ENCODE assay signal across 8 mouse cellular contexts in the genomic region with DNA sequence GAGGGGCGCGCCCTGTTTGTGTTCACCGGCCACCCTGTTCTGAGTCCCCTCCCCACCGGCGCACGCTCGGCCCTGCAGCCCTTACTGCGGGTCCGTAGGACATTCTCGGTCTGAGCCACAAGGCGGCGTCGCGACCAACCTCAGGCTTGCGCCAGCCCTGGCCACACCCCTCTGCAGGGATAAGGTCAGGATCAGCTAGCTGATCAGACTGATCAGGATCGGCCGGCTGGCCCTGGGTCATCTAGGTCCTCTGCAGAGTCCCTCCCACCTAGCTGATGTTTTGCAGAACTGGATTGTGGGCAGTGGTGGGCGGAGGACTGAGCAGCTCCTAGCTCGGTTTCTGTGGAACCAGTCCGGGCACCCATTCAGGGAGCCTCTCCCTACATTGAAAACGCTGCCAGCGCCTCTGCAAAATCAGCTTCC. TPM values are rescaled to one million over a fixed set of nuclear protein-coding genes. Genes with fewer than 3 reads are reported as not detected.
A peak's percentile ranks its signal among the peaks of the same experiment; 100 is the strongest.
DNase-seq lines count a peak whose midpoint lies in the region.

TSS of gene Hebp2 (minus strand) at position 264 of the 423 bp plus-strand sequence.

- peaks cover 24% of the 10 kb centered on the region for H3K4me1 ChIP-seq in forebrain, embryonic 10.5 days

- peaks cover 21% of the 10 kb centered on the region for H3K27me3 ChIP-seq in forebrain, embryonic 10.5 days (ENCODE audit: poor library complexity, severe bottlenecking)

- intact Hi-C loops in heart, postnatal 14 days (cut with DNase I): no loop called here

- WGBS in forebrain, embryonic 10.5 days: under 1% methylated on average over 22 of the region's 22 CpGs

- DNase-seq in MN1 (ENCODE audit: low spot score): peak; percentile 83
- DNase-seq in c-Kit-positive CD71-positive TER-119-negative erythroid progenitor cells, embryonic 14.5 days (ENCODE audit: low read depth): peak; percentile 10
- DNase-seq in forebrain, embryonic 10.5 days (ENCODE audit: extremely low spot score, low spot score): peak; percentile 88
- DNase-seq in heart, postnatal 14 days: peak; percentile 68 to 77
- DNase-seq in layer of hippocampus, postnatal 10 days (ENCODE audit: low spot score in 2 of 2): peak; percentile 60 to 76
- DNase-seq in lung, postnatal 25 days (ENCODE audit: low spot score): peak; percentile 26
- peak; percentile 73 for DNase-seq in ovary, postnatal 36 days (ENCODE audit: low spot score)
- peak; percentile 69 to 79 for DNase-seq in urinary bladder, postnatal 36 days (ENCODE audit: low spot score in 2 of 2)

- no peaks in the 10 kb centered on the region for H3K9me3 ChIP-seq in forebrain, embryonic 10.5 days

- peak within 1 kb of the TSS; percentile 85 for H3K27ac ChIP-seq in forebrain, embryonic 10.5 days

- H3K36me3 ChIP-seq in forebrain, embryonic 10.5 days (replicated peaks): no peaks in the 10 kb centered on the region

- H3K4me3 ChIP-seq in forebrain, embryonic 10.5 days: peak within 1 kb of the TSS; percentile 66

RNA-seq across cellular contexts. Expression of gene Hebp2, which starts in this region (rescaled TPM):
- polyA plus RNA-seq in forebrain, embryonic 10.5 days (2016; fragmentation: Nextera tagmentation; extraction: Ambion mirVana): 14.9 and 15.7 TPM in 2 replicates
- 1 to 10 TPM; 1.6 to 1.7 TPM for total RNA-seq in heart, postnatal 14 days (2021)
- total RNA-seq in layer of hippocampus, postnatal 10 days (2021): 1 to 10 TPM; 3.1 to 3.6 TPM

Comparison
In these comparisons a context has a peak if more than half of its experiments do, and no peak if none do; other contexts are left out.
1. Peak in every context shown above with its lines: DNase-seq, H3K4me3 ChIP-seq and H3K27ac ChIP-seq.
2. DNase-seq: peak in every context shown above with its lines; median percentile 88 in forebrain, embryonic 10.5 days; 83 in MN1; 74 in urinary bladder, postnatal 36 days; 73 in ovary, postnatal 36 days; 72 in heart, postnatal 14 days; 68 in layer of hippocampus, postnatal 10 days; 26 in lung, postnatal 25 days; 10 in c-Kit-positive CD71-positive TER-119-negative erythroid progenitor cells, embryonic 14.5 days.